Mouse (Mus musculus) bone marrow macrophage, adult 2 months (primary cell): ENCODE results near the gene Ecpas. TPM values are rescaled to one million over a fixed set of nuclear protein-coding genes. Genes with fewer than 3 reads are reported as not detected.

Source experiments
- H3K27ac ChIP-seq: 2 replicates; pipeline ENCODE4 v1.5.1; 2012; ENCODE audit warnings: low read depth, low read length; ENCODE audit not compliant: insufficient read depth
- H3K4me1 ChIP-seq: 2 replicates; pipeline ENCODE4 v1.6.1; 2012; ENCODE audit warnings: low read length; ENCODE audit not compliant: control insufficient read depth, insufficient read depth
- H3K4me3 ChIP-seq: 2 replicates; pipeline ENCODE4 v1.5.1; 2012; ENCODE audit warnings: mild to moderate bottlenecking, low read length, moderate library complexity; ENCODE audit not compliant: insufficient read depth
- CTCF ChIP-seq: IDR thresholded peaks from 2 replicates; pipeline ENCODE4 v1.5.1; 2012; ENCODE audit warnings: low read depth, mild to moderate bottlenecking, low read length, moderate library complexity
- POLR2A ChIP-seq: IDR thresholded peaks from 2 replicates; pipeline ENCODE4 v1.6.1; 2012; ENCODE audit warnings: mild to moderate bottlenecking, low read depth, low read length, borderline replicate concordance
- polyA plus RNA-seq: library from polyadenylated mRNA; stranded (reverse); fragments of >200 nt; gene quantifications from 2 replicates; pipeline ENCODE4 v1.2.4, GENCODE M21; 2012; ENCODE audit not compliant: missing spikeins, insufficient read depth, insufficient read length

Ecpas gene
- polyA plus RNA-seq, 1 experiment: 49.0 TPM

- TF ChIP-seq POLR2A: no peak
- TF ChIP-seq CTCF: no peak
Observed at GRCm38 (mm10) chr4:58934746-58935476, 22.4 kb upstream of the Ecpas start.

GRCm38 (mm10) chr4:58934308-58934707 is 21.8 kb upstream of the Ecpas start:
- Histone ChIP-seq H3K4me1 (0 out of 2 replicates have a peak, but pooled peaks cover 2% of the 10 kb centered on the region), H3K4me3 (no peak overlapping the region), H3K27ac (no peak overlapping the region)
- TF ChIP-seq CTCF (no peak), POLR2A (no peak)

More at GRCm38 (mm10) chr4:58934746-58935476, 22.4 kb upstream of the Ecpas start:
- Histone ChIP-seq H3K4me1 (0 out of 2 replicates have a peak, but pooled peaks cover 2% of the 10 kb centered on the region), H3K27ac (no peak overlapping the region), H3K4me3 (no peak overlapping the region)

- no peak for TF ChIP-seq POLR2A
- no peak for TF ChIP-seq CTCF
- Histone ChIP-seq H3K4me1 (0 out of 2 replicates have a peak, but pooled peaks cover 2% of the 10 kb centered on the region), H3K27ac (no peak overlapping the region), H3K4me3 (no peak overlapping the region)
Observed at GRCm38 (mm10) chr4:58932541-58932940, 20.0 kb upstream of the Ecpas start.

GRCm38 (mm10) chr4:58927661-58928060 is 15.1 kb upstream of the Ecpas start:
- TF ChIP-seq POLR2A: no peak
- TF ChIP-seq CTCF: no peak
- H3K4me3 ChIP-seq: no peak overlapping the region
- no peak overlapping the region for H3K27ac ChIP-seq
- H3K4me1 ChIP-seq: 0 out of 2 replicates have a peak, but pooled peaks cover 2% of the 10 kb centered on the region

- H3K4me1 ChIP-seq: 0 out of 2 replicates have a peak, but pooled peaks cover 2% of the 10 kb centered on the region
- H3K27ac ChIP-seq: no peak overlapping the region
- no peak for TF ChIP-seq POLR2A
- TF ChIP-seq CTCF: no peak
- no peak overlapping the region for H3K4me3 ChIP-seq
Observed at GRCm38 (mm10) chr4:58926120-58926519, 13.6 kb upstream of the Ecpas start.

GRCm38 (mm10) chr4:58925664-58926063 is 13.1 kb upstream of the Ecpas start:
- TF ChIP-seq POLR2A: no peak
- TF ChIP-seq CTCF: no peak
- no peak overlapping the region for H3K27ac ChIP-seq
- 0 out of 2 replicates have a peak, but pooled peaks cover 2% of the 10 kb centered on the region for H3K4me1 ChIP-seq
- no peak overlapping the region for H3K4me3 ChIP-seq

- TF ChIP-seq CTCF: no peak
- no peak for TF ChIP-seq POLR2A
Observed at GRCm38 (mm10) chr4:58923933-58924332, 11.4 kb upstream of the Ecpas start.

GRCm38 (mm10) chr4:58915081-58915826 is 2.7 kb upstream of the Ecpas start:
- H3K4me3 ChIP-seq: no peak overlapping the region
- no peak overlapping the region for H3K27ac ChIP-seq

More at GRCm38 (mm10) chr4:58923933-58924332, 11.4 kb upstream of the Ecpas start:
- Histone ChIP-seq H3K4me1 (0 out of 2 replicates have a peak, but pooled peaks cover 2% of the 10 kb centered on the region), H3K4me3 (no peak overlapping the region), H3K27ac (no peak overlapping the region)

GRCm38 (mm10) chr4:58913336-58914026 is 932 bp upstream of the Ecpas start:
- Histone ChIP-seq H3K4me3 (no peak overlapping the region), H3K4me1 (peaks cover 19% of the 10 kb centered on the region), H3K27ac (peak overlapping the region; percentile 21; the same call in 1 of the 2 replicates)
- TF ChIP-seq CTCF: no peak
- TF ChIP-seq POLR2A: no peak

More at GRCm38 (mm10) chr4:58915081-58915826, 2.7 kb upstream of the Ecpas start:
- H3K4me1 ChIP-seq: peaks cover 12% of the 10 kb centered on the region
- TF ChIP-seq POLR2A: no peak
- TF ChIP-seq CTCF: no peak

GRCm38 (mm10) chr4:58911831-58912628 is 519 bp downstream of the Ecpas start:
- Histone ChIP-seq H3K27ac (peak overlapping the region; percentile 88), H3K4me1 (peaks cover 24% of the 10 kb centered on the region)
- TF ChIP-seq POLR2A: no peak

More at GRCm38 (mm10) chr4:58911831-58912628, 519 bp downstream of the Ecpas start:
- peak overlapping the region; percentile 87 for H3K4me3 ChIP-seq
